Mouse (Mus musculus) cerebellum, adult 2 months (tissue): ENCODE data around the gene Pgm5.

Source experiments
- CTCF ChIP-seq: fragments of 200-500 bp; IDR thresholded peaks from 2 replicates; pipeline ENCODE4 v1.5.1; 2011; ENCODE audit warnings: low read depth, mild to moderate bottlenecking, control low read depth, low read length, moderate library complexity, borderline replicate concordance; ENCODE audit not compliant: insufficient read depth
- POLR2A ChIP-seq: fragments of 200-500 bp; IDR thresholded peaks from 2 replicates; pipeline ENCODE4 v1.6.1; 2011; ENCODE audit warnings: low read length, control low read depth, borderline replicate concordance; ENCODE audit not compliant: insufficient read depth

GRCm38 (mm10) chr19:24707071-24707906 is 154.4 kb downstream of the Pgm5 start:
- TF ChIP-seq CTCF, result no peak
- TF ChIP-seq POLR2A, result no peak
